Mouse (Mus musculus) testis, adult 2 months (tissue): Measurements from ENCODE around the gene Acap1.

ENCODE experiments used
- CTCF ChIP-seq: fragments of 200-500 bp; IDR thresholded peaks from 2 replicates; pipeline ENCODE4 v1.5.1; 2012; ENCODE audit warnings: low read depth, mild to moderate bottlenecking, inconsistent platforms, low read length, moderate library complexity; ENCODE audit not compliant: control insufficient read depth, insufficient read depth, insufficient replicate concordance
- POLR2A ChIP-seq: fragments of 200-500 bp; IDR thresholded peaks from 2 replicates; pipeline ENCODE4 v1.6.1; 2012; ENCODE audit warnings: low read depth, mild to moderate bottlenecking, inconsistent platforms, low read length, moderate library complexity; ENCODE audit not compliant: control insufficient read depth

GRCm38 (mm10) chr11:69910781-69911560 lies 15.6 kb upstream of the Acap1 start:
- TF ChIP-seq POLR2A (no peak), CTCF (no peak)
